Mouse (Mus musculus) liver, embryonic 16.5 days (tissue): ENCODE data around the gene Coasy. TPM values are rescaled to one million over a fixed set of nuclear protein-coding genes. Genes with fewer than 3 reads are reported as not detected.

Experiments
- ATAC-seq: fragments of 200-750 bp; cut with Nextera tagmentation; 2 replicates; pipeline ENCODE4 v1.8.0; 2017; ENCODE audit warnings: low read depth, mild to moderate bottlenecking, moderate number of reproducible peaks, moderate library complexity
- H3K27ac ChIP-seq: fragments of 300-500 bp; sonication (generic); 2 replicates; pipeline ENCODE4 v1.5.1; 2014; ENCODE audit warnings: mild to moderate bottlenecking, low read length
- H3K27me3 ChIP-seq: fragments of 300-500 bp; sonication (generic); 2 replicates; pipeline ENCODE4 v1.6.1; 2014; ENCODE audit warnings: low read depth, low read length, mixed read lengths; ENCODE audit not compliant: control insufficient read depth, insufficient read depth
- H3K36me3 ChIP-seq: fragments of 300-500 bp; sonication (generic); 2 replicates; pipeline ENCODE4 v1.6.1; 2014; ENCODE audit warnings: mild to moderate bottlenecking; ENCODE audit not compliant: control insufficient read depth, insufficient read depth
- H3K4me1 ChIP-seq: fragments of 300-500 bp; sonication (generic); 2 replicates; pipeline ENCODE4 v1.6.1; 2014; ENCODE audit warnings: low read depth, low read length, mixed read lengths; ENCODE audit not compliant: control insufficient read depth
- H3K4me2 ChIP-seq: fragments of 300-500 bp; sonication (generic); 2 replicates; pipeline ENCODE4 v1.6.1; 2014; ENCODE audit warnings: low read depth, low read length, mixed read lengths
- H3K4me3 ChIP-seq: fragments of 300-500 bp; sonication (generic); 2 replicates; pipeline ENCODE4 v1.5.1; 2014; ENCODE audit warnings: low read depth, mild to moderate bottlenecking, low read length
- H3K9ac ChIP-seq: fragments of 300-500 bp; sonication (generic); 2 replicates; pipeline ENCODE4 v1.6.1; 2014; ENCODE audit warnings: low read depth, low read length
- H3K9me3 ChIP-seq: fragments of 300-500 bp; sonication (generic); replicated peaks from 2 replicates; pipeline ENCODE4 v1.6.1; 2016; ENCODE audit warnings: low read length; ENCODE audit not compliant: control insufficient read depth
- WGBS: fragments of 180-500 bp; shearing (Covaris S2); extraction: QIAGEN DNeasy Blood & Tissue Kit; methylation state at CpG from one replicate; pipeline ENCODE4 v1.1.7; 2014; ENCODE audit not compliant: insufficient replicate concordance; 5-methylcytosine and 5-hydroxymethylcytosine counted together
- polyA plus RNA-seq: library from polyadenylated mRNA; unstranded; fragments of >200 nt; fragmentation: Nextera tagmentation; extraction: Ambion mirVana; gene quantifications from 2 replicates; pipeline ENCODE4 v1.2.1, GENCODE M21; 2015

The Coasy gene
- 20.1 and 20.5 TPM in 2 replicates for polyA plus RNA-seq

GRCm38 (mm10) chr11:101082208-101083082, at the start of gene Coasy:
Gene Coasy, plus strand, starts transcription at chr11:101082565.
- H3K9me3 ChIP-seq, result no peaks in the 10 kb centered on the region
- H3K27me3 ChIP-seq, result peaks cover 43% of the 10 kb centered on the region
- peak within 1 kb of the TSS; percentile 80 for H3K4me3 ChIP-seq
- H3K9ac ChIP-seq, result peak within 1 kb of the TSS; percentile 89
- peak; percentile 85 for ATAC-seq
- H3K36me3 ChIP-seq, result no peaks in the 10 kb centered on the region
- H3K27ac ChIP-seq, result peak within 1 kb of the TSS; percentile 89
- H3K4me2 ChIP-seq, result peak within 1 kb of the TSS; percentile 96
- H3K4me1 ChIP-seq, result peaks cover 41% of the 10 kb centered on the region
- WGBS, result under 1% methylated on average over 51 of the region's 51 CpGs

- no peaks in the 10 kb centered on the region for H3K27me3 ChIP-seq
- no peak overlapping the region for H3K4me2 ChIP-seq
- no peak for ATAC-seq
- WGBS, result 91% methylated on average over 17 of the region's 17 CpGs
- no peak overlapping the region for H3K9ac ChIP-seq
- peaks cover 70% of the 10 kb centered on the region for H3K36me3 ChIP-seq
- H3K4me3 ChIP-seq, result no peak overlapping the region
- no peaks in the 10 kb centered on the region for H3K4me1 ChIP-seq
- no peaks in the 10 kb centered on the region for H3K9me3 ChIP-seq
- H3K27ac ChIP-seq, result no peak overlapping the region
Measured at GRCm38 (mm10) chr11:101033856-101034500, 48.4 kb upstream of the Coasy start.

GRCm38 (mm10) chr11:101034614-101035327, 47.6 kb upstream of the Coasy start:
- Histone ChIP-seq H3K27me3 (no peaks in the 10 kb centered on the region), H3K36me3 (peaks cover 72% of the 10 kb centered on the region), H3K27ac (no peak overlapping the region), H3K9ac (no peak overlapping the region), H3K9me3 (no peaks in the 10 kb centered on the region), H3K4me3 (no peak overlapping the region), H3K4me1 (no peaks in the 10 kb centered on the region), H3K4me2 (no peak overlapping the region)
- 90% methylated on average over 8 of the region's 8 CpGs for WGBS
- ATAC-seq, result no peak

- 83% methylated on average over 4 of the region's 4 CpGs for WGBS
- Histone ChIP-seq H3K4me3 (no peak overlapping the region), H3K4me2 (no peak overlapping the region), H3K27ac (no peak overlapping the region), H3K27me3 (no peaks in the 10 kb centered on the region), H3K9ac (no peak overlapping the region), H3K4me1 (no peaks in the 10 kb centered on the region), H3K9me3 (no peaks in the 10 kb centered on the region), H3K36me3 (peaks cover 72% of the 10 kb centered on the region)
- ATAC-seq, result no peak
Measured at GRCm38 (mm10) chr11:101035328-101035695, 47.1 kb upstream of the Coasy start.

GRCm38 (mm10) chr11:101037795-101038194, 44.6 kb upstream of the Coasy start:
- no peak overlapping the region for H3K27ac ChIP-seq
- 84% methylated on average over 10 of the region's 10 CpGs for WGBS
- H3K9ac ChIP-seq, result no peak overlapping the region
- no peak for ATAC-seq
- H3K4me2 ChIP-seq, result no peak overlapping the region
- no peaks in the 10 kb centered on the region for H3K9me3 ChIP-seq
- H3K4me1 ChIP-seq, result no peaks in the 10 kb centered on the region
- no peak overlapping the region for H3K4me3 ChIP-seq
- H3K36me3 ChIP-seq, result peaks cover 74% of the 10 kb centered on the region
- no peaks in the 10 kb centered on the region for H3K27me3 ChIP-seq

DNA sequence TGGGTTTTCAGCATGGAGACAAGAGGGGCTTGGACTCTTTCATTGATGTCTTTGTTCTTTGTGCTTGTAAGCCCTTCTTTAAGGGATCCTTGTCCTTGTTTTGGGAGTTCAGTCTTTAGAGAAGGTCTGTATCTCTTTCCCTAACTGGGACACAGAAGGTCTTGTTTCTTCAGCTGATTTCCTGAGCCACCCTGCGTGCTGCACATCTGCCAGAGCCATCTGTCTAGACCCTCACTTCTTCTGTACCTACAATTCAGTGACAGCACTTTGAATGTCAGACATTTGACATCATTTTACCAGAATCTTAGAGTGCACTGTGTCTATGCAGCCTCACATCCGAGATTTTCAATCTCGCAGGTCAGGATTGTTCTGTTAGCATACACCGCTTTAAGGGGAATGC, 36.5 kb upstream of the Coasy start:
- peaks cover 86% of the 10 kb centered on the region for H3K36me3 ChIP-seq
- ATAC-seq, result no peak
- no peaks in the 10 kb centered on the region for H3K4me1 ChIP-seq
- 87% methylated on average over 4 of the region's 4 CpGs for WGBS
- H3K4me2 ChIP-seq, result no peak overlapping the region
- H3K9ac ChIP-seq, result no peak overlapping the region
- no peak overlapping the region for H3K27ac ChIP-seq
- no peak overlapping the region for H3K4me3 ChIP-seq
- no peaks in the 10 kb centered on the region for H3K9me3 ChIP-seq
- no peaks in the 10 kb centered on the region for H3K27me3 ChIP-seq

GRCm38 (mm10) chr11:101046440-101046839, 35.9 kb upstream of the Coasy start:
- peak; percentile 21; the same call in 1 of the 2 replicates for ATAC-seq
- H3K9me3 ChIP-seq, result no peaks in the 10 kb centered on the region
- 44% methylated on average over 9 of the region's 9 CpGs for WGBS
- no peak overlapping the region for H3K9ac ChIP-seq
- H3K27ac ChIP-seq, result no peak overlapping the region
- H3K27me3 ChIP-seq, result no peaks in the 10 kb centered on the region
- H3K4me2 ChIP-seq, result no peak overlapping the region
- peaks cover 88% of the 10 kb centered on the region for H3K36me3 ChIP-seq
- no peak overlapping the region for H3K4me3 ChIP-seq
- no peaks in the 10 kb centered on the region for H3K4me1 ChIP-seq

DNA sequence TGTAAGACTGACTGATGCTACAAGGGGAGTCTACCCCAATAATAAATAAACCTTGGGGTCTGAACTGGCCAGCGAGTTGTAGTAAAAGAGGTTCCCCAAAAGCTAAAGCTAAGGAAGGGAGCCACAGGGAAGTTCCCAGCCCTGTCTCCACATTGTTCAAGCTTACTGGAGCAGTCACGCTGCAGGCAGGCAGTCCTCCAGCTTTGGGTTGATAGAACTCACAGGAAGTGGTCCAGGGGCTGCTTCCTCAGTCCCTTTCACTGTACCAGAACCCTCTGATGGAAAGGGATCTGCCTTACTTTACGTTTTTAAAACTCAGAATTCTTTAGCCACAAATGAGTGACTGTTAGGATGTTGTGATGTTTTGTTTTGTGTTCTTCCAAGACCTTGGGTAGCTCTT, 34.9 kb upstream of the Coasy start:
- no peaks in the 10 kb centered on the region for H3K27me3 ChIP-seq
- no peak overlapping the region for H3K4me3 ChIP-seq
- peaks cover 89% of the 10 kb centered on the region for H3K36me3 ChIP-seq
- no peak overlapping the region for H3K4me2 ChIP-seq
- WGBS, result 56% methylated on average over 3 of the region's 3 CpGs
- no peaks in the 10 kb centered on the region for H3K4me1 ChIP-seq
- no peaks in the 10 kb centered on the region for H3K9me3 ChIP-seq
- no peak for ATAC-seq
- no peak overlapping the region for H3K27ac ChIP-seq
- no peak overlapping the region for H3K9ac ChIP-seq
